Mouse (Mus musculus) embryonic facial prominence, embryonic 12.5 days (tissue): Measurements from ENCODE around the gene Gart. TPM values are rescaled to one million over a fixed set of nuclear protein-coding genes. Genes with fewer than 3 reads are reported as not detected.
A peak's percentile ranks its signal among the peaks of the same experiment; 100 is the strongest.

Experiments
- ATAC-seq: fragments of 200-750 bp; cut with Nextera tagmentation; 2 replicates; pipeline ENCODE4 v1.8.0; 2017; ENCODE audit not compliant: insufficient number of reproducible peaks, insufficient read depth, low FRiP score, low TSS enrichment
- H3K27ac ChIP-seq: fragments of 300-500 bp; sonication (generic); 2 replicates; pipeline ENCODE4 v1.5.1; 2016; ENCODE audit warnings: mild to moderate bottlenecking
- H3K27me3 ChIP-seq: fragments of 300-500 bp; sonication (generic); 2 replicates; pipeline ENCODE4 v1.6.1; 2016; ENCODE audit warnings: mild to moderate bottlenecking, moderate library complexity
- H3K36me3 ChIP-seq: fragments of 300-500 bp; sonication (generic); 2 replicates; pipeline ENCODE4 v1.6.1; 2016; ENCODE audit warnings: mild to moderate bottlenecking
- H3K4me1 ChIP-seq: fragments of 300-500 bp; sonication (generic); 2 replicates; pipeline ENCODE4 v1.6.1; 2016
- H3K4me2 ChIP-seq: fragments of 300-500 bp; sonication (generic); replicated peaks from 2 replicates; pipeline ENCODE4 v1.6.1; 2016; ENCODE audit warnings: mild to moderate bottlenecking, moderate library complexity
- H3K4me3 ChIP-seq: fragments of 300-500 bp; sonication (generic); 2 replicates; pipeline ENCODE4 v1.5.1; 2016; ENCODE audit warnings: mild to moderate bottlenecking
- H3K9ac ChIP-seq: fragments of 300-500 bp; sonication (generic); 2 replicates; pipeline ENCODE4 v1.6.1; 2016; ENCODE audit warnings: mild to moderate bottlenecking, moderate library complexity
- H3K9me3 ChIP-seq: fragments of 300-500 bp; sonication (generic); 2 replicates; pipeline ENCODE4 v1.6.1; 2016; ENCODE audit warnings: mild to moderate bottlenecking, moderate library complexity
- WGBS: fragments of 180-500 bp; shearing (Covaris S2); methylation state at CpG from one replicate; pipeline ENCODE4 v1.1.7; 2016; 5-methylcytosine and 5-hydroxymethylcytosine counted together
- polyA plus RNA-seq: library from polyadenylated mRNA; unstranded; fragments of >200 nt; fragmentation: Nextera tagmentation; extraction: Ambion mirVana; gene quantifications from 2 replicates; pipeline ENCODE4 v1.2.1, GENCODE M21; 2016

Gene Gart
- polyA plus RNA-seq, 1 experiment from 2014 or later, result 121 TPM

DNA sequence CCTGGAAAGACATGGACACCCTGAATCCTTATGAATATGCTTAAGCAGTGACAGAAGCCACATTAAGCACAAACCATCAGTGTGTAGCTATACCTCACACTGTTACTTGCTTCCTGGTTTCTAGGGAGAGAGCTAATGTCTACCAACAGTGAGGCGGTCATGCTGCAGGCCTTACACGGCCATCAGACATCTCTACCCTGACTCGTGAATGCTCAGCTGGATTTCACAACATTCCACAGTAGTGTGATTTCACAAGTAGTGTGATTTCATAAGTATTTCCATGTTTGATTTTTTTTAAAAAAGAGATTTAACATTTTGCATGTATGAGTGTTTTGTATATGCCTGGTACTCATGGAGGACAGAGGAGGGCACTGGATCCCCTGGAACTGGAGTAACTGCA lies 18.1 kb downstream of the Gart start:
- Histone ChIP-seq H3K36me3 (peaks cover 88% of the 10 kb centered on the region), H3K9me3 (no peaks in the 10 kb centered on the region), H3K4me3 (no peak overlapping the region), H3K4me2 (no peak overlapping the region), H3K9ac (no peak overlapping the region), H3K27ac (no peak overlapping the region), H3K4me1 (no peaks in the 10 kb centered on the region), H3K27me3 (no peaks in the 10 kb centered on the region)
- ATAC-seq, result no peak
- 91% methylated on average over 3 of the region's 3 CpGs for WGBS

DNA sequence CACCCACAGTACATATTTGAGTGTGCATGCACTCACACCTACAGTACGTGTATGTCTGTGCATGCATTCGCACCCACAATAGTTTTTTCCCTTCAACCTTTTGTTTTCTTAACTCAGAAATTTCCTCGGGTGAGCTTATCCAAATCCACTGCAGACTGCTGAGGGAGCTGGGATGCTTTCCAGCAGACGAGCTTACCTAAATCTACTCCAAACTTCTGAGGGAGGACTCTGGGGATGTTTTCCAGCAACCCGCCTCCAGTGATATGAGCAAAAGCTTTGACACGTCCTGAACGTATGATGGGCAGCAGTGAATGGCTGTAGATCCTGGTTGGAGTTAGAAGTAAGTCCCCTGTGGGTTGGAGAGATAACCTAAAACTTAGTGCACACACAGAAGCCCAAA lies 18.9 kb downstream of the Gart start:
- H3K9ac ChIP-seq, result no peak overlapping the region
- H3K4me3 ChIP-seq, result no peak overlapping the region
- WGBS, result 87% methylated on average over 7 of the region's 7 CpGs
- H3K36me3 ChIP-seq, result peaks cover 89% of the 10 kb centered on the region
- no peak overlapping the region for H3K27ac ChIP-seq
- ATAC-seq, result no peak
- no peaks in the 10 kb centered on the region for H3K9me3 ChIP-seq
- no peaks in the 10 kb centered on the region for H3K4me1 ChIP-seq
- no peaks in the 10 kb centered on the region for H3K27me3 ChIP-seq
- no peak overlapping the region for H3K4me2 ChIP-seq

DNA sequence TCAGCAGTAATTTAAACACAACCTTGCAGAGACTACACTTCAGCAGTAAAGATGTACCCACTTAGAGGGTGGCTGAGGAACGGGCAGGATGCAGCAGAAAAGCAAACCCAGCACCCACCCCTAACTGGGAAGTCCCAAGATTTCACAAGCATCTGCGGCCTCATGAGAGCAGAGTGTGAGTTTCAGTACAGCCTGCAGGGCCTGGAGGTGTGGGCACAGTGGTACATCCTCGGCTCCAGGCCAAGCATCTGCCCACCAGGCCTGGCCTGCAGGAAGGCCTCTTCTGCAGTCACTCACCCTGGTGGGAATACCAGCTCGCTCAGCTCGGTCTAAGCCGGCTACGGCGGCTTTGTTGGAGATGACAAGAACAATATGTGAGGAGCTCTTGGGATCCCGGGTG lies 23.7 kb downstream of the Gart start:
- WGBS, result 92% methylated on average over 9 of the region's 9 CpGs
- H3K36me3 ChIP-seq, result peaks cover 78% of the 10 kb centered on the region
- no peak overlapping the region for H3K4me3 ChIP-seq
- H3K4me1 ChIP-seq, result no peaks in the 10 kb centered on the region
- H3K9me3 ChIP-seq, result no peaks in the 10 kb centered on the region
- H3K9ac ChIP-seq, result no peak overlapping the region
- no peak overlapping the region for H3K4me2 ChIP-seq
- H3K27me3 ChIP-seq, result no peaks in the 10 kb centered on the region
- H3K27ac ChIP-seq, result no peak overlapping the region
- ATAC-seq, result no peak

DNA sequence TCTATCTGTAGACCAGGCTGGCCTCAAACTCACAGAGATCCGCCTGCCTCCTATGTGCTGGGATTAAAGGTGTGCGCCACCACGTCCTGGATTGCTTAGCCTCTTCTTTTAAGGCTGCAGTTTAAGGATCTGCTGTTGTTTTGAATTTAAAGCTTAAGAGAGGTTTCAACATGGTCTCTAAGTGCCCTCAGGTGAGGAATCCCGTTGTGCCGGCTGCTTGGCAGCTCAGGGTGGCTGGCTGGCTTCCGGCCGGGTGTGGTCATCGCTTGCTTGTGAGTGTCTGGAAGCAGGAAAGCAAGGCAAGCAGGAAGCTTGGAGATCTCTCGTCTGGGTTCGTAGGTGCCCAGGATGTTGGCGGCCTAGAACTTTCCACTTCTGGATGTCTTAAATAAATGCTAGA lies 25.8 kb downstream of the Gart start:
- Histone ChIP-seq H3K36me3 (peaks cover 59% of the 10 kb centered on the region), H3K4me1 (no peaks in the 10 kb centered on the region), H3K4me2 (no peak overlapping the region), H3K9ac (no peak overlapping the region), H3K27me3 (no peaks in the 10 kb centered on the region), H3K9me3 (no peaks in the 10 kb centered on the region), H3K27ac (no peak overlapping the region), H3K4me3 (no peak overlapping the region)
- 91% methylated on average over 11 of the region's 11 CpGs for WGBS
- ATAC-seq, result no peak

DNA sequence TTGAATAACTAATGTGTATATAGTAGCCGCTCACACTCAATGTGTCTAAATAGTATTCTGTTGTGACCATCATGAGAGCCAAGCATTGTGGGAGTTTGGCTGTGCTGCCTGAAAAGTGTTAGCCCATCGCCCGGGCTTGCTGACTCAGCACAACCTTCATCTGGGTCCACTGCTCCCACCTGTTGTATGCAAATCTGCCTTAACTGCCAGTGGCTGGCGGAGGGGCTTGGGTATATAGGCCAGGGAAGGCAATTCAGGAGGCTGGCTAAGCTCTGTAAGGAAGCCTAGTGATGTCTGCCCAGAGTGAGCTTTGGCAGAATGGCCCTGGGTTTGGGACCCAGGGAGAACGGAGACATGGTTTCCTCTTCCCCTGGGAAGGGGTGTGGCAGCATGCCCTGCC lies 26.6 kb downstream of the Gart start:
- Histone ChIP-seq H3K4me1 (no peaks in the 10 kb centered on the region), H3K27ac (no peak overlapping the region), H3K4me3 (no peak overlapping the region), H3K9ac (no peak overlapping the region), H3K4me2 (no peak overlapping the region), H3K36me3 (peaks cover 53% of the 10 kb centered on the region), H3K27me3 (no peaks in the 10 kb centered on the region), H3K9me3 (no peaks in the 10 kb centered on the region)
- 93% methylated on average over 5 of the region's 5 CpGs for WGBS
- ATAC-seq, result no peak

DNA sequence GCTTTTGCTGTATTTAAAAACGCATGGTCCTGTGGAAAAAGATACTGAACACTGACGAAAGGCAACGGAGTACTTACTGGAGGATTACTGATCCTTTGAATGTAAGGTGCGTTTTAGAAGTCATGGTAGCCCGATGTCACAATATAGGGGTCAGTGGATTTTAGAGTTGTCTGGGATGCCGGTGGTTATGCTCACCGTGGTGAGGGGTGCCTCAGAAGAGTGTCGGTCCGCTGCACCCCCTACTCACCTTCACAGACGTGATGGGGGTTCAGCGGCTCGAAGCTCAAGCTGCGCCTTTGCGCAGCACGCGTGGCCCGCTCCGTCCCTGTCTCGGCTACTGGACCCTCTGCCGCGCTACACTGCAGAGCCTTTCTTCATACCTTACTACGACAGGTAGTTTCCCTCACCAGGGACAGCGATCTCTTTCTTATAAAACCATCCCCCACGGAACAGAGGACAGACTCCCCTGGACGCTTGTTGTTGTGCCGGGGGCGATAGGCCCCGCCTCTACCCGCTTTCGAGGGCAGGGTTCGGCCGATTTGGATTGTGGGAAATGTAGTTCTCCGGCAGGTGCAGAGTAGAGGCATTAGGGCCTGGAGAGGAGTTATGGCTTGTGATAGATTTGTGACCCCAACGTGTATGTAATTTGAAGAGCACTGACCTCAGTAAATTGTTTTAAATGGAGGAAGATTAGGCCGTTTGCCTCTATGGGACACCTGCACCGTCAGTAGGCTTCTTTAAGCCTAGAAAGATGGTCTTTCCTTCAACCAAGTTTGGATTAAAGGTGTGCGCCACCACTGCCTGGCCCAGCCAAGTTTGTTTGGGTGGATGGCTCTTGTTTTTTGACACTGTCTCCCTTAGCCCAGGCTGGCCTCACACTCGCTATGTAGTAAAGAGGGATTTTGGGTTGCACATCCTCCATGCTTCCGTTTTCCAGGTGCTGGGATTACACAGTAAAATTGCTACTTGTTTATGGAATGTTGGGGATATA lies 27.9 kb downstream of the Gart start, which contains the start of gene Dnajc28:
Dnajc28 (minus strand) TSS at position 516 of the 991 bp plus-strand sequence.
- peak; percentile 81 for ATAC-seq
- H3K27ac ChIP-seq, result no peak within 1 kb of the TSS
- WGBS, result 9% methylated on average over 39 of the region's 39 CpGs
- no peaks in the 10 kb centered on the region for H3K4me1 ChIP-seq
- H3K9ac ChIP-seq, result peak within 1 kb of the TSS; percentile 72
- H3K4me3 ChIP-seq, result peak within 1 kb of the TSS; percentile 67
- H3K36me3 ChIP-seq, result peaks cover 41% of the 10 kb centered on the region
- H3K9me3 ChIP-seq, result no peaks in the 10 kb centered on the region
- H3K4me2 ChIP-seq, result peak within 1 kb of the TSS; percentile 86
- H3K27me3 ChIP-seq, result no peaks in the 10 kb centered on the region

DNA sequence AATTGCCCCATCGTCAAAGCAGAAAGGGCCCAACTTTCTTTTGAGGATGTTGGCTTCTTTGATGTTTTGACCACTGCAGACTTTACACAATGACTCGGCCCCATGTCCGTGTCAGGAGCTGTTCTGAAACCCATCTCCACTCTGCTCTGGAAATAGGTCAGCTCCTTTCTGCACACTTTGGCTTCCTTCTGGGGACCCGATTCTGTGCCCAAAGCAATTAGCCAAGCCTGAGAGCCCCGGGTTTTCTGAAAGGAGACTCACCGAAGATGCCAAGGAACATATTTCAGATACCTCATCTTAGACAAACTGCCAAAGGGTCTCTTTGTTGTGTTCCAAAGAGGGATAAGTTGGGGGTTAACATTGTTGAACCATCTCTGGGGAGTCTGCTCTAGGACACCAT lies 32.2 kb downstream of the Gart start:
- ATAC-seq, result no peak
- no peak overlapping the region for H3K4me3 ChIP-seq
- no peak overlapping the region for H3K4me2 ChIP-seq
- WGBS, result 84% methylated on average over 6 of the region's 6 CpGs
- no peaks in the 10 kb centered on the region for H3K36me3 ChIP-seq
- H3K9me3 ChIP-seq, result no peaks in the 10 kb centered on the region
- no peak overlapping the region for H3K27ac ChIP-seq
- H3K27me3 ChIP-seq, result no peaks in the 10 kb centered on the region
- no peaks in the 10 kb centered on the region for H3K4me1 ChIP-seq
- no peak overlapping the region for H3K9ac ChIP-seq

DNA sequence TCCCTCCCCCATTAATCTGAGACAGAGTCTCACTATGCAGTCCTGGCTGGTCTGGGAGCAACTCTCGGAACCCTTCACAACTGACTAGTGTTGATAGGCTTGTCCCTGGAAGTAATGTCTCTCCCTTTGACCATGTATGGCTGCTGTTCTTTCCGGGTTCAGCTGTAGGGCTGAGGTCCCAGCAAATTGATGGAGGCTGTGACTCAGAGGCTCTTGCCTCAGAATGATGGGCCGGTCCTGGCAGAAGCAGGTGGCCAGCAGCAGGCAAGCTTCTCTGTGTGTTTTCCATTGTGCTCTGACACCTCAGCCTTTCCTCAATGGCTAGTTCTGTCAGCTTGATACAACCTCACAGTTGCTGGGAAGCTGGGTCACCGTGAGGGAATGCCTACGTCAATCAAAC lies 34.2 kb downstream of the Gart start:
- no peaks in the 10 kb centered on the region for H3K27me3 ChIP-seq
- WGBS, result 76% methylated on average over 5 of the region's 5 CpGs

DNA sequence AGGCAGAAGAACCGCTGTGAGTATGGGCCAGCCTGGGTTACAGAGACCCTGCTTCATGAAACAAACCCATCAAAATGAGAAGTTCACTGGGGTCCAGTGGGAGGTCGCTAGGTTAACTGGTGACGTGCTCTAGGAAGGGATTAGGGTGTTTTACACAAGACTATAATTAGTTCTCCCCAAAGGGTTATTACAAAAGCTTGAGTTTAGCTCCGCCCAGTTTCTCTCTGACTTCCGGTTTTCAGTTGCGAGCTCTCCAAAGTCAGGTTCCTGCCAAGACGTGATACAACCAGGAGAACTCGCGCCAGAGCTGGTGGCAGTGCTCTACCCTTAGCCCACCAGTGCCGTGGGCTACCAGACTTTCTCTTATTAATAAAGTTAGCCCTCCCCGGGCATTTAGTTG lies 35.5 kb downstream of the Gart start:
- Histone ChIP-seq H3K27ac (no peak overlapping the region), H3K27me3 (no peaks in the 10 kb centered on the region)
- ATAC-seq, result no peak

More for the DNA sequence above, 34.2 kb downstream of the Gart start:
- Histone ChIP-seq H3K4me2 (no peak overlapping the region), H3K4me3 (no peak overlapping the region), H3K27ac (no peak overlapping the region), H3K4me1 (no peaks in the 10 kb centered on the region), H3K36me3 (no peaks in the 10 kb centered on the region), H3K9ac (no peak overlapping the region), H3K9me3 (no peaks in the 10 kb centered on the region)
- no peak for ATAC-seq

DNA sequence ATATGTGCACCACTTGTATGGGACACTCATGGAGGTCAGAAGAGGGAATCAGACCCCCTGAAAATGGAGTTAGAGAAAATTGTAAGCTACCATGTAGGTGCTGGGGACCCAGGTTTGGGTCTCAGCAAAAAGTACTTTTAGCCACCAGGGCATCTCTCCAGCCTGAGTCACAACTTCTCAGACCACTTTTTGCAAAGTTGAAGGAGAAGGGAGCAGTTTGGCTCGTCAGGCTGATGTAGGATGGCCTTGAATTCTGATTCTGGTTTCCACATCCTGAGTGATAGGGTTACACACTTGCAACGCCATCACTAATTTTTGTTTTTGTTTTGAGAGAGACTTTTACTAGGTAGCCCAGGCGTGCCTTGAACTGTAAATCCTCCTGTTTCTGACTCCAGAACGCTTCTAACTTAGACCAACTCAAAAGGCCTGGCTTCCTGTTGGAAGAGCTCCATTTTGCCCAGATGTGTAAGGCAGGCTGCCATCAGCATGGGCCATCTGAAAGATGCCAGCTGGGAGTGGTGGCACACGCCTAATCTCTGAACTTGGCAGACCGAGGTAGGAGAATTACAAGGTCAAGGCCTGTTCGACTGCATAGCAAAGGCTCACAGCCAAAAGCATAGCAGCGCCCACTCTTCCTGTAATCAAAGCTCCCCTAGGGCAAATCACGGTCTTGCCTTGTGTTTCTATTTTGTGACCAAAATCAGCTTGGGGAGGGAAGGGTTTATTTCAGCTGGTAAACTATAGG lies 37.1 kb downstream of the Gart start:
- no peaks in the 10 kb centered on the region for H3K27me3 ChIP-seq

More for the DNA sequence above, 35.5 kb downstream of the Gart start:
- H3K36me3 ChIP-seq, result no peaks in the 10 kb centered on the region
- H3K4me3 ChIP-seq, result no peak overlapping the region
- no peak overlapping the region for H3K4me2 ChIP-seq
- 65% methylated on average over 11 of the region's 11 CpGs for WGBS
- H3K9ac ChIP-seq, result no peak overlapping the region
- no peaks in the 10 kb centered on the region for H3K9me3 ChIP-seq
- H3K4me1 ChIP-seq, result no peaks in the 10 kb centered on the region

DNA sequence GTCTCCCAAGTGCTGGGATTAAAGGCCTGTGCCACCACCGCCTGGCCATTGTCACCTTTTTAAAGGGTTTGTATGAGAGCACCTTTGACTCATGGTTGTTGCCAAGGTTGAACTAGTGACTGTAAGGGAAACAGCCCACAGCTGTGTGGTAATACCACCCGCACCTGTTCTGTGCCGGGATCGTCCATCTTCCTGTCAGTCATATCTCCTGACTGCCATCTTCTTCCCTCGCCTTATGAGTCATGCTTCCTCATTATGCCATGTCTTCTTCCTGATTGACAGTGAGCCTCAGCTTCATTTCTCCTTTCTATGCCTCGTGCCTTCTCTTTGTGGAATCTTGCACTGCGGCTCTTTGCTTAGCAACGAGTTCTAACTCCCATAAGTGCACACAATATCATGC lies 39.8 kb downstream of the Gart start:
- Histone ChIP-seq H3K9me3 (no peaks in the 10 kb centered on the region), H3K27me3 (no peaks in the 10 kb centered on the region), H3K4me3 (no peak overlapping the region), H3K9ac (no peak overlapping the region), H3K27ac (no peak overlapping the region), H3K4me1 (no peaks in the 10 kb centered on the region), H3K4me2 (no peak overlapping the region), H3K36me3 (no peaks in the 10 kb centered on the region)
- 88% methylated on average over 8 of the region's 8 CpGs for WGBS
- ATAC-seq, result no peak

More for the DNA sequence above, 37.1 kb downstream of the Gart start:
- Histone ChIP-seq H3K4me1 (no peaks in the 10 kb centered on the region), H3K9me3 (no peaks in the 10 kb centered on the region), H3K36me3 (no peaks in the 10 kb centered on the region), H3K4me2 (no peak overlapping the region), H3K27ac (no peak overlapping the region), H3K4me3 (no peak overlapping the region), H3K9ac (no peak overlapping the region)
- ATAC-seq, result no peak
- WGBS, result 72% methylated on average over 9 of the region's 9 CpGs

DNA sequence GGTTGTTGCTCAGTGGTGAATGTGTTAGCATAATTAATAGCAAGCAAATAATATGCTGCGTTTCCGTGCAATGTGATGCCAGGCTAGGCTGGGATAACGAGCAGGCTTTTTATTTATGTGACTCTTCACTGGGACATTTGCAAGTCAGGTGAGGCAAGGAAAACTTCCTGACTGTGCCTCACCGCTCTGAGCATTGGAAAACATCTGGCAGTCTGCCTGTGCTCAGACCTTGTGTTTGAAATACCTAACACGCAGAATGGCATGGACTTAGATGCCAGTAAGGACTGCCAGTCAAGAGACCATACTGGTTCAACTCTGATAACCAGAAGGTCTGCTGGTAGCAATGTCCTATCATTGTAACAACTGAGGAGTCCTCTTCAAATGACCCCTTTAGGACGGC lies 41.6 kb downstream of the Gart start:
- no peak for ATAC-seq
- H3K27me3 ChIP-seq, result no peaks in the 10 kb centered on the region
- WGBS, result 77% methylated on average over 6 of the region's 6 CpGs

More for the DNA sequence above, 41.6 kb downstream of the Gart start:
- Histone ChIP-seq H3K27ac (no peak overlapping the region), H3K9me3 (no peaks in the 10 kb centered on the region), H3K4me1 (no peaks in the 10 kb centered on the region), H3K4me3 (no peak overlapping the region), H3K36me3 (no peaks in the 10 kb centered on the region), H3K4me2 (no peak overlapping the region), H3K9ac (no peak overlapping the region)
